Mouse (Mus musculus) CH12.LX (cell line): ENCODE data around the gene Mocs1. TPM values are rescaled to one million over a fixed set of nuclear protein-coding genes. Genes with fewer than 3 reads are reported as not detected.

Source experiments
- DNase-seq: peaks from one replicate; pipeline ENCODE4 v3.0.0-alpha.2; 2013; ENCODE audit errors: extremely low read depth
- H3K27ac ChIP-seq: 2 replicates; pipeline ENCODE4 v1.5.1; 2012; ENCODE audit warnings: low read depth, mild to moderate bottlenecking, control low read depth, moderate library complexity; ENCODE audit not compliant: insufficient read depth
- H3K27me3 ChIP-seq: replicated peaks from 2 replicates; pipeline ENCODE3; 2012; ENCODE audit warnings: inconsistent platforms
- H3K36me3 ChIP-seq, 2 experiments: replicated peaks in 1 of 2; 2 replicates each; pipeline versions ENCODE3 to v1.6.1; 2012; ENCODE audit warnings: inconsistent platforms in 1 of 2, low read length in 1 of 2, mild to moderate bottlenecking in 1 of 2, mixed read lengths in 1 of 2, moderate library complexity in 1 of 2; ENCODE audit not compliant: control insufficient read depth in 1 of 2, insufficient read depth in 1 of 2
- H3K4me1 ChIP-seq, 2 experiments: 2 replicates each; pipeline ENCODE4 v1.6.1; 2012; ENCODE audit warnings: inconsistent platforms in 1 of 2, moderate library complexity in 1 of 2; ENCODE audit not compliant: insufficient read depth in 2 of 2, control insufficient read depth in 1 of 2
- H3K4me2 ChIP-seq: 2 replicates; pipeline ENCODE4 v1.6.1; 2012; ENCODE audit warnings: low read depth, mild to moderate bottlenecking, control low read depth; ENCODE audit not compliant: poor library complexity, insufficient read depth, severe bottlenecking
- H3K4me3 ChIP-seq, 3 experiments: fragments of 150-350 bp in 1 of 3; sonication (generic) in 1 of 3; replicated peaks in 1 of 3; 2 replicates each; pipeline versions ENCODE3 to v1.5.1; 2011 to 2012; ENCODE audit warnings: low read depth in 2 of 3, low read length in 2 of 3, mild to moderate bottlenecking in 2 of 3, moderate library complexity in 2 of 3, control low read depth in 1 of 3, improper control_type of control experiment in 1 of 3, inconsistent platforms in 1 of 3, mixed read lengths in 1 of 3; ENCODE audit not compliant: poor library complexity in 1 of 3
- H3K79me2 ChIP-seq: replicated peaks from 2 replicates; pipeline ENCODE4 v1.6.1; 2012; ENCODE audit warnings: mild to moderate bottlenecking, moderate library complexity; ENCODE audit not compliant: control insufficient read depth, poor library complexity, insufficient read depth, severe bottlenecking; ENCODE audit errors: extremely low read depth
- H3K9ac ChIP-seq: 2 replicates; pipeline ENCODE4 v1.6.1; 2012; ENCODE audit warnings: low read depth, mild to moderate bottlenecking, control low read depth, moderate library complexity; ENCODE audit not compliant: insufficient read depth
- H3K9me3 ChIP-seq: replicated peaks from 2 replicates; pipeline ENCODE3; 2012; ENCODE audit warnings: low read length, inconsistent platforms, mixed read lengths
- CTCF ChIP-seq, 2 experiments: IDR thresholded peaks in 1 of 2; conservative IDR thresholded peaks in 1 of 2; 2 replicates each; pipeline ENCODE4 v1.5.1; 2011 to 2012; ENCODE audit warnings: low read depth in 2 of 2, low read length in 2 of 2, improper control_type of control experiment in 1 of 2, inconsistent platforms in 1 of 2, mild to moderate bottlenecking in 1 of 2, moderate library complexity in 1 of 2
- E2F4 ChIP-seq: IDR thresholded peaks from 2 replicates; pipeline ENCODE4 v1.6.1; 2011; ENCODE audit warnings: low read depth, low read length, improper control_type of control experiment; ENCODE audit not compliant: insufficient replicate concordance
- ELF1 ChIP-seq: IDR thresholded peaks from 2 replicates; pipeline ENCODE4 v1.6.1; 2014; ENCODE audit warnings: low read depth, mild to moderate bottlenecking, inconsistent platforms, low read length, improper control_type of control experiment
- EP300 ChIP-seq: IDR thresholded peaks from 2 replicates; pipeline ENCODE4 v1.6.1; 2011; ENCODE audit warnings: low read length, improper control_type of control experiment
- ETS1 ChIP-seq: conservative IDR thresholded peaks from 2 replicates; pipeline ENCODE4 v1.6.1; 2012; ENCODE audit warnings: low read depth, mild to moderate bottlenecking, inconsistent platforms, low read length, improper control_type of control experiment, moderate library complexity
- GABPA ChIP-seq: IDR thresholded peaks from 2 replicates; pipeline ENCODE4 v1.6.1; 2012; ENCODE audit warnings: low read depth, low read length, improper control_type of control experiment, inconsistent platforms; ENCODE audit not compliant: insufficient replicate concordance
- HCFC1 ChIP-seq: IDR thresholded peaks from 2 replicates; pipeline ENCODE4 v1.6.1; 2012; ENCODE audit warnings: low read depth, mild to moderate bottlenecking, inconsistent platforms, low read length, improper control_type of control experiment
- JUN ChIP-seq: IDR thresholded peaks from 2 replicates; pipeline ENCODE4 v1.6.1; 2011; ENCODE audit warnings: low read depth, mild to moderate bottlenecking, low read length, improper control_type of control experiment, moderate library complexity; ENCODE audit not compliant: insufficient read depth
- KAT2A ChIP-seq: IDR thresholded peaks from 2 replicates; pipeline ENCODE4 v1.6.1; 2012; ENCODE audit warnings: low read length, improper control_type of control experiment, inconsistent platforms; ENCODE audit not compliant: insufficient replicate concordance
- MAFK ChIP-seq: IDR thresholded peaks from 2 replicates; pipeline ENCODE4 v1.6.1; 2011; ENCODE audit warnings: low read length, improper control_type of control experiment; ENCODE audit not compliant: insufficient replicate concordance
- MAX ChIP-seq: IDR thresholded peaks from 2 replicates; pipeline ENCODE4 v1.6.1; 2011; ENCODE audit warnings: low read length, improper control_type of control experiment
- MAZ ChIP-seq: IDR thresholded peaks from 2 replicates; pipeline ENCODE4 v1.6.1; 2012; ENCODE audit warnings: low read depth, mild to moderate bottlenecking, inconsistent platforms, low read length, improper control_type of control experiment, moderate library complexity
- MEF2A ChIP-seq: IDR thresholded peaks from 2 replicates; pipeline ENCODE4 v1.6.1; 2014; ENCODE audit warnings: low read depth, mild to moderate bottlenecking, inconsistent platforms, low read length, improper control_type of control experiment, borderline replicate concordance
- MXI1 ChIP-seq: IDR thresholded peaks from 2 replicates; pipeline ENCODE4 v1.6.1; 2011; ENCODE audit warnings: mild to moderate bottlenecking, low read depth, low read length, improper control_type of control experiment
- MYC ChIP-seq: IDR thresholded peaks from 2 replicates; pipeline ENCODE4 v1.6.1; 2011; ENCODE audit warnings: low read depth, mild to moderate bottlenecking, improper control_type of control experiment, low read length
- NELFE ChIP-seq: IDR thresholded peaks from 2 replicates; pipeline ENCODE4 v1.6.1; 2011; ENCODE audit warnings: low read depth, low read length, improper control_type of control experiment
- NRF1 ChIP-seq: IDR thresholded peaks from 2 replicates; pipeline ENCODE4 v1.6.1; 2014; ENCODE audit warnings: low read depth, mild to moderate bottlenecking, inconsistent platforms, low read length, improper control_type of control experiment, moderate library complexity
- PAX5 ChIP-seq: IDR thresholded peaks from 2 replicates; pipeline ENCODE4 v1.6.1; 2012; ENCODE audit warnings: low read length, inconsistent platforms, mixed read lengths
- POLR2A ChIP-seq: IDR thresholded peaks from 2 replicates; pipeline ENCODE4 v1.6.1; 2011; ENCODE audit warnings: low read depth, mild to moderate bottlenecking, improper control_type of control experiment, low read length
- RAD21 ChIP-seq: IDR thresholded peaks from 2 replicates; pipeline ENCODE4 v1.6.1; 2011; ENCODE audit warnings: low read depth, mild to moderate bottlenecking, low read length, improper control_type of control experiment, moderate library complexity
- RCOR1 ChIP-seq: conservative IDR thresholded peaks from 2 replicates; pipeline ENCODE4 v1.6.1; 2012; ENCODE audit warnings: low read depth, mild to moderate bottlenecking, inconsistent platforms, low read length, improper control_type of control experiment
- SIN3A ChIP-seq: IDR thresholded peaks from 2 replicates; pipeline ENCODE4 v1.6.1; 2012; ENCODE audit warnings: low read length, improper control_type of control experiment, inconsistent platforms
- SMC3 ChIP-seq: IDR thresholded peaks from 2 replicates; pipeline ENCODE4 v1.6.1; 2011; ENCODE audit warnings: low read depth, low read length, improper control_type of control experiment
- UBTF ChIP-seq: IDR thresholded peaks from 2 replicates; pipeline ENCODE4 v1.6.1; 2012; ENCODE audit warnings: low read depth, mild to moderate bottlenecking, inconsistent platforms, low read length, improper control_type of control experiment, moderate library complexity
- USF1 ChIP-seq: IDR thresholded peaks from 2 replicates; pipeline ENCODE4 v1.6.1; 2014; ENCODE audit warnings: low read depth, mild to moderate bottlenecking, inconsistent platforms, low read length, improper control_type of control experiment
- USF2 ChIP-seq: conservative IDR thresholded peaks from 2 replicates; pipeline ENCODE4 v1.6.1; 2011; ENCODE audit warnings: low read depth, low read length, improper control_type of control experiment
- ZC3H11A ChIP-seq: IDR thresholded peaks from 2 replicates; pipeline ENCODE4 v1.6.1; 2012; ENCODE audit warnings: low read depth, mild to moderate bottlenecking, inconsistent platforms, low read length, improper control_type of control experiment
- ZMIZ1 ChIP-seq: IDR thresholded peaks from 2 replicates; pipeline ENCODE4 v1.6.1; 2012; ENCODE audit warnings: low read depth, mild to moderate bottlenecking, inconsistent platforms, low read length, improper control_type of control experiment
- ZNF384 ChIP-seq: IDR thresholded peaks from 2 replicates; pipeline ENCODE4 v1.6.1; 2012; ENCODE audit warnings: low read depth, low read length, improper control_type of control experiment, inconsistent platforms
- dilution Hi-C: fragments of 300-500 bp; cut with MboI; formaldehyde crosslinking; loops from 2 replicates; pipeline ENCODE4 v1.14.3; 2020; ENCODE audit warnings: low sequenced_read_pairs; ENCODE audit not compliant: extremely low pct_unique_long_range_greater_than_20kb, extremely low pct_ligation_motif_present
- in situ Hi-C: fragments of 300-500 bp; cut with MboI; formaldehyde crosslinking; loops from 3 replicates; pipeline ENCODE4 v1.14.3; 2019; ENCODE audit warnings: low sequenced_read_pairs, low pct_ligation_motif_present, low pct_unique_long_range_greater_than_20kb, mixed read lengths
- polyA plus RNA-seq: library from polyadenylated mRNA; unstranded; fragments of >175 nt; gene quantifications from 2 replicates; pipeline ENCODE4 v1.2.1, GENCODE M21; 2012; ENCODE audit warnings: low read depth; ENCODE audit not compliant: insufficient read length
- total RNA-seq, 2 experiments: library from RNA; depleted of rRNA; stranded (reverse); fragments of 300-350 nt in 1 of 2; fragments of >200 nt in 1 of 2; gene quantifications; 2 replicates each; pipeline ENCODE4 v1.2.3; 2012 to 2014

Gene Mocs1
- total and polyA plus RNA-seq, 3 experiments = 3.7 to 8.8 (median 7.3) TPM

DNA sequence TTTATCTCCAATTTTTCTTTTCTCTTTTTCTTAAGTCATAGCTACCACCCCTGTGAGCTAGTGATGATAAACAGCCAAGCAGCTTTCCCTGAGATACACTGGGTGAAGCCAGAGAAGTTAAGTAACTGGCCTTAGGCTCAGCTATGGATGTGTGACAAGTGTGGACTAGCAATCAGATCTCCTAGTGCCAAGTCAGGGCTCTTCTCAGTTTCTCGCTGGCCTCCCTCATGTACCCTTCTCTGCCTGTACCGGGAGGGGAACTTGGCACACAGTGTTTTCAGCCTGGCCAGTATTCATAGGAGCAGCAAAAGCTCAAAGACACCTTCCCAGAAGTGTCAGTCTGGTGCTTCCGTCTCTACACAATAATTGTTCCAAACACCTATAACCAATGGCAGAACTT is 4.3 kb upstream of the Mocs1 start:
- Histone ChIP-seq H3K9ac (no peak overlapping the region), H3K79me2 (no peaks in the 10 kb centered on the region), H3K36me3 (no peaks in the 10 kb centered on the region), H3K4me1 (peaks cover 6 to 14% of the 10 kb centered on the region in 2 experiments; a peak in 3 of 4 replicates), H3K4me2 (no peak overlapping the region), H3K9me3 (no peaks in the 10 kb centered on the region), H3K27ac (no peak overlapping the region), H3K27me3 (peaks cover 15% of the 10 kb centered on the region), H3K4me3 (no peak overlapping the region)
- DNase-seq = no peak
- dilution Hi-C loops (no loop called here), in situ Hi-C loops (loop anchor here (25.0 kb wide), 1 partner anchor 962 kb away; the partner anchor contains the start of genes Tspo2 and Unc5cl)
- TF ChIP-seq ETS1 = no peak
- no peak for TF ChIP-seq MXI1
- no peak for TF ChIP-seq JUN
- no peak for TF ChIP-seq SIN3A
- no peak for TF ChIP-seq CTCF (conservative IDR thresholded peaks at IDR 0.05 in 1 of 2, IDR thresholded peaks at IDR 0.05 in 1 of 2; ENCODE audit: low read depth in 2 of 2, low read length in 2 of 2)
- TF ChIP-seq NELFE = no peak
- TF ChIP-seq ZC3H11A = no peak
- TF ChIP-seq E2F4 = no peak
- TF ChIP-seq MAFK = no peak
- TF ChIP-seq ZNF384 = no peak
- TF ChIP-seq POLR2A = no peak
- no peak for TF ChIP-seq ELF1

DNA sequence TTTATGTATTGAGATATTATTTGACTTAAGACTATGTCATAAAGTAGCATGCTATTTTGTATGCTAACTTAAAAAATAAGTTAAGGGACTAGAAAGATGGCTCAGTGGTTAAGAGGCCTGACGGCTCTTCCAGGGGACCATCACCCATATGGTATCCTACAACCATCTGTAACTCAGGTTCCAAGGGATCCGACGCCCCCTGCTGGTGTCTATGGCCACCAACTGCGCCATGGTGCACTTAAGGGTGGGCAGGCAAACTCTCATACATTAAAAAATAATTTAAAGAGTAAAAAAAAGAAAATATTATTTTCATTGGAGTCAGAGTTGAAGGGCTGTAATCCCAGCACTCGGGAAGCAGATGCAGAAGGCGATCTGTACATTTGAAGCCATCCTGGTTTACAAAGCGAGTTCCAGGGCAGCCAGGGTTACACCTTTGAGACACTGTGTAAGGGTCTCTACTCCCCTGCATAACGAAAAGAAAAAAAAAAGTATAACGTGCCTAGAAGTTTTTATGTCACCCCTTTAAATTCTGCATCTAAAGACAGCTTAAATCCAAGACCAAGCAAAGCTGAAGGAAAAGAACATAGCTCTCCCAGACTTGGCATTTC is 427 bp upstream of the Mocs1 start:
- H3K9me3 ChIP-seq = no peaks in the 10 kb centered on the region
- H3K4me1 ChIP-seq = peaks cover 10 to 28% of the 10 kb centered on the region in 2 experiments
- dilution Hi-C loops = no loop called here
- peak overlapping the region; percentile 17 to 89 (median 20) for H3K4me3 ChIP-seq
- H3K27ac ChIP-seq = no peak overlapping the region
- no peak for TF ChIP-seq MEF2A
- no peak for TF ChIP-seq ELF1
- TF ChIP-seq ZMIZ1 = no peak
- no peak for TF ChIP-seq POLR2A
- no peak for TF ChIP-seq RCOR1
- no peak for TF ChIP-seq KAT2A
- TF ChIP-seq UBTF = no peak
- TF ChIP-seq EP300 = no peak
- no peak for TF ChIP-seq MAX
- TF ChIP-seq ZC3H11A = no peak
- peak; percentile 21 to 61; a peak in 2 of 4 replicates for TF ChIP-seq CTCF (conservative IDR thresholded peaks at IDR 0.05 in 1 of 2, IDR thresholded peaks at IDR 0.05 in 1 of 2; ENCODE audit: low read depth in 2 of 2, low read length in 2 of 2)
- TF ChIP-seq MAZ = no peak
- TF ChIP-seq MXI1 = no peak; the same call in 1 of the 2 replicates
- TF ChIP-seq SIN3A = no peak
- TF ChIP-seq GABPA = no peak
- no peak for TF ChIP-seq E2F4
- no peak for TF ChIP-seq USF1
- no peak for TF ChIP-seq JUN
- no peak for TF ChIP-seq NRF1
- TF ChIP-seq HCFC1 = no peak
- TF ChIP-seq RAD21 = peak; percentile 35
- TF ChIP-seq MYC = 0 out of 2 replicates have a peak, but pooled peaks have one; percentile 39
- no peak for TF ChIP-seq ZNF384
- no peak for TF ChIP-seq PAX5
- peak; percentile 18; the same call in 1 of the 2 replicates for TF ChIP-seq SMC3
- no peak for TF ChIP-seq USF2
- no peak for TF ChIP-seq NELFE
- in situ Hi-C loops = no loop called here
- H3K79me2 ChIP-seq = no peaks in the 10 kb centered on the region; the same call in 1 of the 2 replicates
- peak overlapping the region; percentile 82 for H3K4me2 ChIP-seq
- H3K36me3 ChIP-seq = peaks cover 0 to 13% of the 10 kb centered on the region in 2 experiments
- H3K9ac ChIP-seq = no peak overlapping the region
- DNase-seq = peak; percentile 58
- H3K27me3 ChIP-seq = no peaks in the 10 kb centered on the region
